In the genomic region with DNA sequence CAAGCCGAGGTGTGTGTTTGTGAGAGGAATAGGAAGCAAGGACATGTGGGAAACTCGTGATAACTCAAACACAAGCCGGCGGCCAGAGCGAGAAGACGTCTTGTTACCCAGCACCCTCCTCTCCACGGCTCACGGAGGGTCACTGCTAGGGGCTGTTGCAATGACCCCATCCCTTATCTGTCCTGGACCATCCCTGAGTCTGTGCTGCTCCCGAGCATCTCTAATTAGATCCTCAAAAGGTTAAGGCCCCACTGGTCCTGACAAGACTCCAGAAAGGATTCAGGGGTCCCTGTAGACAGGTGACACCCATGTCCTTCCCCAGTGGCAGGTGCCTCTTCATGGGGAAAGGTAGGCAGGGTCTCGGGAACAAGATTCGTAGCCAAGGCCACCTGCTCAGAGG, we compare ENCODE assay signal across 18 mouse cellular contexts.
"Had no signal": no experiment of that assay in that cellular context is flagged by ENCODE, and none has a peak within 500 bp of the region (broad histone marks: within the 10 kb centered on the region; RNA-seq: fewer than 3 reads in every experiment).

No protein-coding gene starts in this region.

- DNase-seq: kidney, adult 11 months; kidney, adult 8-10 months; kidney, postnatal 10 days; kidney, postnatal 36 days; layer of hippocampus, postnatal 36 days; liver, embryonic 13.5 days; lung, adult 2 months; lung, postnatal 14 days; lung, postnatal 4 days; retina, postnatal 1 day; right cerebral cortex, postnatal 25 days; spleen, adult 18-20 months; thymus, postnatal 25 days had no signal

- H3K27ac ChIP-seq: kidney, embryonic 15.5 days; left cerebral cortex, adult 2 months; liver, embryonic 13.5 days; neural tube, embryonic 13.5 days; stomach, embryonic 15.5 days had no signal

- H3K27me3 ChIP-seq: liver, embryonic 13.5 days; neural tube, embryonic 13.5 days; stomach, embryonic 15.5 days had no signal

- H3K4me2 ChIP-seq: kidney, embryonic 15.5 days; liver, embryonic 13.5 days; neural tube, embryonic 13.5 days; stomach, embryonic 15.5 days had no signal

- H3K4me1 ChIP-seq: liver, embryonic 13.5 days had no signal

- H3K9ac ChIP-seq: kidney, embryonic 15.5 days; liver, embryonic 13.5 days; neural tube, embryonic 13.5 days; stomach, embryonic 15.5 days had no signal

- H3K4me3 ChIP-seq: kidney, embryonic 15.5 days; left cerebral cortex, adult 2 months; liver, embryonic 13.5 days; myocyte; neural tube, embryonic 13.5 days; stomach, embryonic 15.5 days had no signal

- H3K9me3 ChIP-seq: kidney, embryonic 15.5 days; liver, embryonic 13.5 days; neural tube, embryonic 13.5 days; stomach, embryonic 15.5 days had no signal

- H3K36me3 ChIP-seq: kidney, embryonic 15.5 days; liver, embryonic 13.5 days; neural tube, embryonic 13.5 days; stomach, embryonic 15.5 days had no signal
